Mouse (Mus musculus): ENCODE data around the gene Krtap4-9. TPM values are rescaled to one million over a fixed set of nuclear protein-coding genes. Genes with fewer than 3 reads are reported as not detected.
"Not testable (repeated sequence)": the region's sequence is repeated elsewhere in the genome, so short reads cannot be mapped to it uniquely, and the experiment has no call there.

Gene Krtap4-9
- polyA plus RNA-seq (2016; fragmentation: Nextera tagmentation; extraction: Ambion mirVana): not detected in 2 replicates

DNA sequence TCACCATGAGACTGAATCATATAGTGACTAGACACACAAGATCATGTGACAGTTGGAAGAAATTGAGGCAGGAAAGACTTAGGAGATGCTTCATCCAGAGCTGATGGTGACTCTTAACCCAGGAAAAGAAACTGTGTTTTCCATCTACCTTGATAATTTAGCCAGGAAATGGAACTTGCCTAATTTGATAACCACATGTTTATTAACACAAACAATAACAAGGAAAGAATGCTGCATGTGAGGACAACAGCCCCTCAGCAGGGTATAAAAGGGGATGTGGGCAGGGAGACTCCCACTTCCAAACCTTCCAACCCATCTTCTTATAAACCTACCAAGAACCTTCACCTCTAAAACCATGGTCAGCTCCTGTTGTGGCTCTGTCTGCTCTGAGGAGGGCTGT lies at the start of gene Krtap4-9:
Gene Krtap4-9 (plus strand): TSS at position 301 of the 400 bp plus-strand sequence.
- not testable (repeated sequence) for H3K36me3 ChIP-seq; H3K4me1 ChIP-seq; H3K27me3 ChIP-seq (ENCODE audit: low read depth, poor library complexity, severe bottlenecking); DNase-seq (ENCODE audit: low spot score); H3K9me3 ChIP-seq (replicated peaks); H3K4me3 ChIP-seq
- 0 out of 2 replicates have a peak within 1 kb of the TSS, but pooled peaks have one; percentile 13 for H3K27ac ChIP-seq (replicated peaks)

DNA sequence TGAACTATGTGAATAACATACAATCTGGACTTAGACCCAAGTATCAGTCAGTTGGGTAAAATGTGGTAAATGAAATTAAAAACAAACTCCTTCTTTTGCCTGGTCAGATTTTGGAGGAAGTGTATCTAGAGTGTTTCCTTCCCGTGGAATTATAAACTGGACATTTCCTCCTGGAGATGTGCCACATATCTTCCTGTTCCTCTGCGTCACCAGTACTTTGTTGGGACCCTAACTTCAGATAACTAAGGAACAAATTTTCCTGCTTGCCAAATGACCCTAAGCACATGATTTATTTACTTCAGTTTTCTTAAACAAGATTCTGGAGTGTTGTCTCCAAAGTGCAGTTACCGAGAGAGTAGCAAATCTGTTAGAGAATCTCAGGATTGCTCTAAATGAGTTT lies 41.0 kb upstream of the Krtap4-9 start:
- Histone ChIP-seq H3K4me1 (no peaks in the 10 kb centered on the region), H3K27me3 (ENCODE audit: low read depth, poor library complexity, severe bottlenecking) (no peaks in the 10 kb centered on the region), H3K4me3 (no peak overlapping the region), H3K27ac (replicated peaks) (no peak overlapping the region), H3K9me3 (replicated peaks) (no peaks in the 10 kb centered on the region), H3K36me3 (no peaks in the 10 kb centered on the region)
- DNase-seq (ENCODE audit: low spot score): no peak
- 86% methylated on average over 3 of the region's 3 CpGs for WGBS

- DNase-seq (ENCODE audit: low spot score): no peak
- no peak overlapping the region for H3K4me3 ChIP-seq
- 96% methylated on average over 1 of the region's 1 CpGs for WGBS
- H3K36me3 ChIP-seq: no peaks in the 10 kb centered on the region
- no peaks in the 10 kb centered on the region for H3K27me3 ChIP-seq (ENCODE audit: low read depth, poor library complexity, severe bottlenecking)
- no peaks in the 10 kb centered on the region for H3K4me1 ChIP-seq
- H3K9me3 ChIP-seq (replicated peaks): 0 out of 2 replicates have a peak, but pooled peaks cover 2% of the 10 kb centered on the region
- H3K27ac ChIP-seq (replicated peaks): no peak overlapping the region
These were observed 26.1 kb upstream of the Krtap4-9 start for GRCm38 (mm10) chr11:99758877-99759276.

- no peaks in the 10 kb centered on the region for H3K36me3 ChIP-seq
- no peak for DNase-seq (ENCODE audit: low spot score)
- no peaks in the 10 kb centered on the region for H3K27me3 ChIP-seq (ENCODE audit: low read depth, poor library complexity, severe bottlenecking)
- H3K27ac ChIP-seq (replicated peaks): no peak overlapping the region
- H3K9me3 ChIP-seq (replicated peaks): no peaks in the 10 kb centered on the region
- no peak overlapping the region for H3K4me3 ChIP-seq
- 83% methylated on average over 2 of the region's 2 CpGs for WGBS
- H3K4me1 ChIP-seq: no peaks in the 10 kb centered on the region
These were observed 16.6 kb upstream of the Krtap4-9 start for GRCm38 (mm10) chr11:99768410-99768809.

GRCm38 (mm10) chr11:99772813-99773212 lies 12.2 kb upstream of the Krtap4-9 start, which contains the start of gene Gm11595:
Gene Gm11595, minus strand, starts transcription at chr11:99772913.
- H3K4me3 ChIP-seq; H3K4me1 ChIP-seq; H3K36me3 ChIP-seq; DNase-seq (ENCODE audit: low spot score); H3K27me3 ChIP-seq (ENCODE audit: low read depth, poor library complexity, severe bottlenecking); H3K9me3 ChIP-seq (replicated peaks); H3K27ac ChIP-seq (replicated peaks): not testable (repeated sequence)

- Histone ChIP-seq H3K27me3 (ENCODE audit: low read depth, poor library complexity, severe bottlenecking) (no peaks in the 10 kb centered on the region), H3K9me3 (replicated peaks) (no peaks in the 10 kb centered on the region), H3K36me3 (no peaks in the 10 kb centered on the region), H3K4me1 (peaks cover 14% of the 10 kb centered on the region), H3K27ac (replicated peaks) (no peak overlapping the region), H3K4me3 (no peak overlapping the region)
- WGBS: 56% methylated on average over 7 of the region's 7 CpGs
- DNase-seq (ENCODE audit: low spot score): peak; percentile 31
These were observed 6.6 kb upstream of the Krtap4-9 start for GRCm38 (mm10) chr11:99778401-99778800.

- H3K36me3 ChIP-seq: no peaks in the 10 kb centered on the region
- no peak for DNase-seq (ENCODE audit: low spot score)
- H3K9me3 ChIP-seq (replicated peaks): no peaks in the 10 kb centered on the region
- H3K4me1 ChIP-seq: peaks cover 14% of the 10 kb centered on the region
- no peaks in the 10 kb centered on the region for H3K27me3 ChIP-seq (ENCODE audit: low read depth, poor library complexity, severe bottlenecking)
- H3K4me3 ChIP-seq: no peak within 1 kb of the TSS
- 94% methylated on average over 2 of the region's 2 CpGs for WGBS
- H3K27ac ChIP-seq (replicated peaks): no peak within 1 kb of the TSS
These were observed 4.4 kb upstream of the Krtap4-9 start, which contains the start of gene Krtap4-8 for GRCm38 (mm10) chr11:99780604-99781003. Gene Krtap4-8, minus strand, starts transcription at chr11:99780704.

DNA sequence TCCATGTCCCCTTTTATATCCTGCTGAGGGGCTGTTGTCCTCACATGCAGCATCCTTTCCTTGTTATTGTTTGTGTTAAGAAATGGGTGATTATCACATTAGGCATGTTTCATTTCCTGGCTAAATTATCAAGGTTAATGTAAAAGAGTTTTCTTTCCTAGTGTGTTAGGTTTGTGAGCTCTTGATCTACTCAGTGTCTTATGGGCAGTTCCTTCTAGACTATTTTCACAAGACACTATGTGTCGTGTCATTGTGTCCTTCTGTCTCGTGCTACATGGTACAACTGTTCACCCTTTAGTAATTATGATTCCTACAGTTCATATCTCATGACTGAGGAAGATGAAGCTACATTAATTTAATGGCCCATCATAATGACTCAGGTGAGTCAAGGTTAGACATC lies 8.4 kb downstream of the Krtap4-9 start, which contains the start of gene Gm11596:
Gene Gm11596 (minus strand): TSS at position 101 of the 400 bp plus-strand sequence.
- DNase-seq (ENCODE audit: low spot score): no peak
- H3K4me3 ChIP-seq: no peak within 1 kb of the TSS
- H3K27ac ChIP-seq (replicated peaks): no peak within 1 kb of the TSS
- no peaks in the 10 kb centered on the region for H3K4me1 ChIP-seq
- no peaks in the 10 kb centered on the region for H3K9me3 ChIP-seq (replicated peaks)
- no peaks in the 10 kb centered on the region for H3K36me3 ChIP-seq
- H3K27me3 ChIP-seq (ENCODE audit: low read depth, poor library complexity, severe bottlenecking): no peaks in the 10 kb centered on the region
- WGBS: 89% methylated on average over 2 of the region's 2 CpGs

DNA sequence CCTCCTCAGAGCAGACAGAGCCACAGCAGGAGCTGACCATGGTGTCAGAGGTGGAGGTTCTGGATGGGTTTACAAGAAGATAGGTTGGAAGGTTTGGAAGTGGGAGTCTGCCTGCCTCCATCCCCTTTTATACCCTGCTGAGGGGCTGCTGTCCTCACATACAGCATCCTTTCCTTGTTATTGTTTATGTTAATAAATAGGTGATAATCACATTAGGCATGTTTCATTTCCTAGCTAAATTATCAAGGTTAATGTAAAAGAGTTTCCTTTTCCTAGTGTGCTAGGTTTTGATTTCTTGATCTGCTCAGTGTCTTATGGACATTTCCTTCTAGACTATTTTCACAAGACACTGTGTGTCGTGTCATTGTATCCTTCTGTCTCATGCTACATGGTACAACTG lies 13.8 kb downstream of the Krtap4-9 start, which contains the start of gene Gm11569:
Gene Gm11569 (minus strand): TSS at position 101 of the 400 bp plus-strand sequence.
- H3K4me1 ChIP-seq; H3K9me3 ChIP-seq (replicated peaks); H3K4me3 ChIP-seq; DNase-seq (ENCODE audit: low spot score); H3K36me3 ChIP-seq; H3K27ac ChIP-seq (replicated peaks); H3K27me3 ChIP-seq (ENCODE audit: low read depth, poor library complexity, severe bottlenecking): not testable (repeated sequence)
- no CpG with 5 or more reads among the region's 1 CpGs for WGBS

- not testable (repeated sequence) for H3K36me3 ChIP-seq; H3K4me1 ChIP-seq; H3K9me3 ChIP-seq (replicated peaks); H3K27ac ChIP-seq (replicated peaks); H3K4me3 ChIP-seq; DNase-seq (ENCODE audit: low spot score); H3K27me3 ChIP-seq (ENCODE audit: low read depth, poor library complexity, severe bottlenecking)
- no CpG with 5 or more reads among the region's 1 CpGs for WGBS
These were observed 19.3 kb downstream of the Krtap4-9 start, which contains the start of gene Gm11554 for GRCm38 (mm10) chr11:99804346-99804745. Gene Gm11554, minus strand, starts transcription at chr11:99804446.

DNA sequence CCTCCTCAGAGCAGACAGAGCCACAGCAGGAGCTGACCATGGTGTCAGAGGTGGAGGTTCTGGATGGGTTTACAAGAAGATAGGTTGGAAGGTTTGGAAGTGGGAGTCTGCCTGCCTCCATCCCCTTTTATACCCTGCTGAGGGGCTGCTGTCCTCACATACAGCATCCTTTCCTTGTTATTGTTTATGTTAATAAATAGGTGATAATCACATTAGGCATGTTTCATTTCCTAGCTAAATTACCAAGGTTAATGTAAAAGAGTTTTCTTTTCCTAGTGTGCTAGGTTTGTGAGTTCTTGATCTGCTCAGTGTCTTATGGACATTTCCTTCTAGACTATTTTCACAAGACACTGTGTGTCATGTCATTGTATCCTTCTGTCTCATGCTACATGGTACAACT lies 24.8 kb downstream of the Krtap4-9 start, which contains the start of gene Krtap4-13:
Gene Krtap4-13 (minus strand): TSS at position 101 of the 400 bp plus-strand sequence.
- not testable (repeated sequence) for H3K9me3 ChIP-seq (replicated peaks); H3K36me3 ChIP-seq; H3K4me3 ChIP-seq; DNase-seq (ENCODE audit: low spot score); H3K27ac ChIP-seq (replicated peaks); H3K27me3 ChIP-seq (ENCODE audit: low read depth, poor library complexity, severe bottlenecking); H3K4me1 ChIP-seq

- peak within 1 kb of the TSS; percentile 66 for H3K27ac ChIP-seq (replicated peaks)
- not testable (repeated sequence) for H3K4me1 ChIP-seq; H3K4me3 ChIP-seq; H3K9me3 ChIP-seq (replicated peaks); H3K27me3 ChIP-seq (ENCODE audit: low read depth, poor library complexity, severe bottlenecking); DNase-seq (ENCODE audit: low spot score); H3K36me3 ChIP-seq
- WGBS: 91% methylated on average over 2 of the region's 2 CpGs
These were observed 30.6 kb downstream of the Krtap4-9 start, which contains the start of gene Gm11564 for GRCm38 (mm10) chr11:99815566-99815965. Gene Gm11564, minus strand, starts transcription at chr11:99815666.
